Mouse (Mus musculus) 3T3-L1 (cell line): ENCODE results near the gene Cib1.

Source experiments
- DNase-seq: peaks from one replicate; pipeline ENCODE4 v3.0.0-alpha.2; 2015; ENCODE audit warnings: low read depth, low spot score

Cib1 gene

DNA sequence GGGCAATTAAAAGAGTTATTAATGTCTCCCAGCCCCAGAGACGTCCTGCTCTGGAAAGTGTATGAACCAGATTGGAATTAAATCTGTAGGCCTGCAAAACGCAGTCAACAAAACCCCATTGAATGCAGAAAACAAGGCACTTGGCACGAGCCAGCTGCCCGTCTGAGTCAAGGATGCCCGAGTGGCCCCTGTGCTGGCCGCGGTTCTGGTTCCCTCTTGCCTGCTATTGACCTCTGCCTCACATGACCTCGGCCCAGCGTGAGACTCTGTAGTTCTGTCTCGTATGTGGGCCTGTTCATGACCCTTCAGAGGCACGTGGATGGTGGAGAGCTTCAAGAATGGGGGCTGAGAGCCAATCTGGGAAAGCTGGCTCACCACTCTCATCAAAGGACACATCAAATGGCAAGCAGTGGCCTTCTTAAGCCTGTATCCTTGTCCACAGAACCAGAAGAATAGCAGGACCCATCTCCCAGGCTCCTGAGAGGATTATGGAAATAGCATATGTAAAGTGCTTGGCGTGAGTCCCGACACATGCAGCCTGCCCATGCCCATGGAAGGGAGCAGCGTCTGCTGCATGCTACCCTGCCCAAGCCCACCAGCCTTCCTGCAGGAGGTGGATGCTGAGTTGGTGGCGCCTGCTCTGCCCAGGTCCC, 30.6 kb downstream of the Cib1 start:
- no peak for DNase-seq

GRCm38 (mm10) chr7:80200963-80201539, 31.6 kb downstream of the Cib1 start:
- no peak for DNase-seq

DNA sequence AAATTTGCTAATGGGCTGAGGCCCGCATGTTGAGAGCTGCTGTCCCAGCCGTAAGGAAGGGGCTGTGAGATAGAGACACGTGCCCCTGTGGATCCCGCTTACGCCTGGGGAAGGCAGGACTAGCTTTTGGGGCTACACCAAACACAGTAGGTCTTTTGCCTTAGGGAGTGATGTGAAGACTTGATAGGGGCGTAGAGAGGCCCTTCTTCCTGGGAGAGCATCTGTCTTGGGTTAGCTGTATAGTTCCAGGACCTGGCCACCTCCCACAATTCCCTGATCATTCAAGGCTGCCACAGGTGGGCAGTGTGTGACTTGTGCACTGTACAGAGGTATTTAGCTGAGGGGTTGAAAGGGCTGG, 32.0 kb downstream of the Cib1 start:
- DNase-seq = no peak

DNA sequence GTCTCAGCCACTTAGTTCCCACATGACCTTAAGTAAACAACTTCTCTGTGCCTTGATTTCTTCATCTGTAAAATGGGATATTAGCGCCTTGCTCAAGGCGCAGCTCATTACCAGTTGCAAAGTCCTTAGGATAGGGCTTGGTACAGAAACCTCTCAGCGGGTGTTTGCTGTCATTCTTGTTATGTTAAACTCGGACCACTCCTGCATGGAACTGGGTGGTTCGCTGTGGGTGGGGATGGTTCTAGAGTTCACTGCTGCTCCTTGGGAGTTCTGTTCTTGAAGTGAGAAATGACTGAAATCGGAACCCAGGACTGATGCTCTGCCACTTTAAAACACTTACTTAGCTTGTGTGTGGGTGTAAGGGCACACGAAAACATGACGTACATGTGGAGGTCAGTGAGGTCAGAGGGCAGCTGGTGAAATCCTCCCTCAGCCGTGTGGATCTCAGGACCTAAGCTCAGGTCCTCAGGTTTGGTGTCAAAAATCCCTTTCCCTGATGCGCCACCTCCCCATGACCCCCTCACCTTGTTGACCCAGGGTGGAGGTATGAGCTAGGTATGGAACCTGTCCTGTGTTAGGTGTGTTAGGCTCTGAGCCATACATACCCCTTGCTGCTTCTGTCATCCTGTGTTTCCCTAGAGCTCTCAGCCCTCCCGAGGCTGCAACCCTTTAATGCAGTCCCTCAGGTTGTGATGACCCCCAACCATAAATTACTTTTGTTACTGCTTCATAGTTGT, 32.6 kb downstream of the Cib1 start:
- DNase-seq = no peak

DNA sequence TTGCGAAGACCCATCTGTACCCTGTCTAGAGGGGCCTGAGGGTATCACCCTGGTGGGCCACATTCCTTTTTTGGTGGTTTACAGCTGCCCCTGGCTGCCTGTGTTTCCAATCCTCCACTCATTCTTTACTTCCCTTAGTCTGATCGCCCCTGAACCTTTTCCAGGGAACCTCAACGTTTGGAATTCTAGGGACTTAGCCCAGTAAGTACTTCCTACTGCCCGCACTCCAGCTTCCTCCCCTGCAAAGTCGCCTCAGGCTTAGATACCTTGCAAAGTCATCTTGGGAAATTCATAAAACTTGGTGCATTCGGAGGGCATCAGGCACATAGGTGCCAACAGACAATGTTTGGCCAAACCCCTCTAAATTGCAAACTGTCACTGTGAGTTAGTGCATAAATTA, 33.3 kb downstream of the Cib1 start:
- no peak for DNase-seq

DNA sequence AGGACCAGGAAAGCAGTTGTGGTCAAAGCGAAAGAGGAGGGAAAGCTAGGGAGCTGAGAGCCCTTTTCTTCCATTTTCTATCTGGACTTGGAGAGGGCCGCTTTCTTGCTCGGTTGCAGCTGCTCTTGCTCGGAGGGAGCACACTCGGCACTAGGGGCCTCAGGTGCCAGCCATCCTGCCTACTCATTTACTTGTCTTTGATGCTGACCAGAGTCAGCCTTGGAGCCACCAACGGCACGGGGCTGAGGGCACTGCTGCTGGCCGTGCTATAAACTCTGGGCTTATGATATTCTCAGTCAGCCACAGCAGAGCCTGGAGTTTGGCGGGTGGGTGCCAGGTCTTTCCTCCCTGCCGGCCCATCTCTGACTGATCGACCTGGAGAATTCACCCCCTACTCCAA, 33.8 kb downstream of the Cib1 start:
- no peak for DNase-seq

- peak; percentile 75 for DNase-seq
Measured at GRCm38 (mm10) chr7:80197941-80198778, 34.5 kb downstream of the Cib1 start.

DNA sequence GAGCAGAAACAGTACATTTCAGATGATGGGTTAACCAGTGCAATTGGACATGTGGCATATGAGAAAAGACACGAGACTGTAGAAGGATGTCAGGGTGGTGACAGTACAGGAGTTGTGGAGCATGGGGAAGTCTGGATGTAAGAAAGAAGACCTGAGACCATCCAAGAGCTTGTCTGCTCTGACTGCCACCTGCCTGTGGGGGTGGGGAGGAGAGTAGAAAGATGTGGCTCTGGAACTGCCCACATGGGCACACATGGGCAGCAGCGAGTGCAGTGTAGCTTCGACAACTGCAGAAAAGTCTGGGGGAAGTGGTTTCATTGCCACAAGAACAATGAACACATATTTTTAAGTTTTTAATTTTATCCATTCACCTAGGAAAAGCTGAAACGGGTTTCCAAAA, 35.2 kb downstream of the Cib1 start:
- no peak for DNase-seq

- no peak for DNase-seq
Measured at GRCm38 (mm10) chr7:80195576-80196263, 36.9 kb downstream of the Cib1 start.

DNA sequence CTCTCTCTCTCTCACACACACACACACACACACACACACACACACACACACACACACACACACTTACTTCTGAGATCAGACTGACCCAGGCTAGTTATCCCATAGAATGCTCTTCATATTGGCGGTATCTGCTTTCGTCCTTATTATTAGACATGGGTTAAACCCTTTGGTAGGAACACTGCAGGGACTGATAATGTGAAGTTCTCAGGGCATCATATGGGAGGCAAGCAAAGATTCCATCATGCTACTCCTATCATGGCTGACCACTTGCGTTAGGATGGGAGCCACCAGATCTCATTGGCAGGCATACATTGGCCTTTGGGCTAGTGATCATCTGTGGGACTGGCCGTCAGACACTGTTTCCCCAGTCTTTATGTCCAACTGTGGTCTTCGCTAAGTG, 37.5 kb downstream of the Cib1 start:
- DNase-seq = no peak

DNA sequence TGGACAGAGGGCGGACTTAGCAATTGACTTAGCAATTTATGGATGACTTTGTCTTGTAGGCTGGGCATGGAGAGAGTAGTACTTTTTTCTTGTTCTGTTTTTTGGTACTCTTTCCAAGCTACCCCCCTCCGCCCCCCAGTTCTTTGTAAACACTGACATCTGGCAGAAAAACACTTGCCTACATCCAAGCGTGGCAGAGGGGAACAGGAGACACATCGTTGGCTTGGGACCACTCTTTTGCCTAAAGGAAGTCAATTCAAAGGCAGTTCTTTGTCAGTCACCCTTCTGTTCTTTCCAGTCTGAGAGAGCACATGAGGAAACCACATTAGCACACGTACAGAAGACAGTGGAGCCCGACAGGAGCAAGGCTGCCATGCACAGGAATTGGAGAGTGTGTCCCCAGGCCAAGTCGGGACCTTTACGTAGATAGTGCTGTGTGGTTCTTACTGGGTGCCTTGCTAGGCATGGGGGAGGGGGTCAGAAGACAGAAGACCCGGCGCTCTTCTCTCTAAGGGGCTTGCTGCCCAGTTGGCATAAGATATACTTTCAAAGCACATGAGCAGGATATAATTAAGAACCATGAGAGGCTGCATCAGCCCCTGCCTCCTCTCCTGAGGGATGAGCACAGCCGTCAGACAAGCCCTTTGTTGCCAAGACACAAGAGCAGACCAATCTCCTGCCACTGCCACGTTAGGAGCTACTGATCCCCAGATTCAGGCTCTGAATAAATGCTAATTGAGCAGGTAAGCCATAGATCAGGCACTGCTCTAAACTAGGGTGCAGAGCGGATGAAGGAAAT, 38.5 kb downstream of the Cib1 start:
- DNase-seq = no peak

- DNase-seq = peak; percentile 66
Measured at GRCm38 (mm10) chr7:80192226-80193061, 40.2 kb downstream of the Cib1 start.

- no peak for DNase-seq
Measured at GRCm38 (mm10) chr7:80191455-80191854, 41.2 kb downstream of the Cib1 start.

DNA sequence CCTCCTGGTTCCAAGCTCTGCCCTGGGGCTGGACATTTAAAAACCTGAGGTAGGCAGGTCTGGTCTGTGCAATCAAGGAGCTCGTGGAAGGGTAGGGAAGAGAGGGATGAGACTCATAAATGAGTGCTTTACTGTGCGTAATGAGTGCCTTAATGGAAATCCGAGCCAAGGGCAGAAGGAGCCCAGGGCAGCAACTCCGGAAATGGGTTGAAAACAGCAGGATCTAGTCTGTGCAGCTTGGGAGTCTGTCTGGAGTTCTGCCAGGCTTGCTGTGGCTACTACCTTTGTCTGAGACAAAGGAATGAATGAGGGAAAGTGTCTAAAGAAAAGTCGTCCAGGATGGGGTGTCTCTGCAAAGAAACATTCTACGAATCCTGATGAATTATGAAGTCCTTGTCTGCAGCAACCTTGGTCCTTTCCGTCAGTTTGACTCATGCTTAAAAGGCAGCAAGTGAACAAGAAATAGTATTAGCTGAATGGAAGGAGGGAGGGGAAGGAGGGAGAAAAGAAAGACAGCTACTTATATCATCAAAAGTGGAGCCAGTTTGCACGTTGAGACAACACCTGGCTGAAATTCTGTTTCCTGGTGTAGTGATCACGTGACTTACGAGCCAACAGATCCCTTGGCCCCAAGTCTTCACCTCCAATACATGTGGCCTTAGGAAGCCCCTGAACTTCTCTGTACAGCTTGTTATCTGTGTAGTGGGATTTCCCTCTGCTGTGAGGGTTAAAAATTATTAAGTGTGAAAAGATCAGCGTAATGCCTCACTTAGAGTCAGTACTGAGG, 43.3 kb downstream of the Cib1 start:
- no peak for DNase-seq

DNA sequence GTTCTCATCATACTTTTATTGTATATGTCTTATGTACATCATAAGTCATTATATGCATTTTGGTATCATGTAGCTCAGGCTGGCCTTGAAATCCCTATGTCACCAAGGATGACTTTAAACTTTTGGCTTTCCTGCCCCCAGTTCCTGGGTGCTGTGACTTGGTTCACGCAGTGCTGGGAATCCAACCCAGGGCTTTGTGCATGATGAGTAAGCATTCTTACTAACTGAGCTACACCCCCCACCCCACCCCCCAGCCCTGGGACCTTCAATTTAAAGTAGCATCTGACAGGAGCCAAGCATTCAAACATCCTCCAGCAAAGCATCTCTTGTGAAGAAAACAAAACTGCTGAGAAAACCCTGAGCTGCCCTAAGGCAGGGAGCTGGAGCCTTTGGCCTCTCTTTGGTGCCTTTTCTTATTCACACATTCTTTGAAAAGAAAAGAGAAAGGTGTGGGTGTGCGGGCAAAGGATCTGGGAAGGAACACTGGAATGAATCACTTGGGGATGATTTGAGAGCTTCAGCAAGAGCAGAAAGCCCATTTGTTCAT, 44.0 kb downstream of the Cib1 start:
- DNase-seq = no peak

GRCm38 (mm10) chr7:80187501-80187900, 45.1 kb downstream of the Cib1 start:
- DNase-seq = no peak

DNA sequence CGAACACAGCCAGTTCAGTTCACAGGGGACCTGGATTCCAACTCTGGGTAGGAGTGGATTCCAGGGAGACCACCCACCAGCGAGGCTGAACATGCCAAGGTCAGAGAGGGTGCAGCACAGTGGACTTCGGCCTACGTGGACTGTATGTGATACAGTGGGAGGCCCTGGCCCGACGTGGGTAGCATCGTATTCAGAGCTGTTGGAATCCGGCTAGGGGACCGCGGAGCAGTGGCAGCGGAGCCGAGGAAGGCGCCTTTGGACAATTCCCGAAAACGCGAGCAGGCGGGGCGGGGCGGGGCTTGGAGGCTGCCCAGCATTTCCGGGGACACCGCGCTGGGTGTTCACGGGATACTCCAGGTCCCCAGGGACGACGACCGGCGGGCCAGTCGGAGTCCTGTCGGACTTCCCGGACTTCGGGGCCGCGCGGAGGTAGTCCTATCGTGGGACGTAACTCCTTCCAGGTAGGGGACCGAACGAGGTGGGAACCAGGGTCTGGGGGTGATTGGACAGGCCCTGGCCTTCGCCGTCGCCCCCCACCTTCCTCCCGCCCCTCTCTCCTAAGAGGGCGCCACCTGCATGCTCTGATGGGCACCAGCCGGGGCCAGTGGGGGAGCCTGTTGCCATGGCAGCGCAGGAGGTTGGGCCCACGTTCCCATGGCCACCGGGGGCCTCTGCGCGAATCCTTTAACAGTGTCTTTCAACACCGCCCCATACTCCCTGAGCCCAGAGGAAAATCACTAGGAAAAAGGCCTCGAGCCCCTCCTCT, 45.9 kb downstream of the Cib1 start, which contains the start of gene Sema4b:
TSS of gene Sema4b (plus strand) at position 311 of the 766 bp plus-strand sequence.
- no peak for DNase-seq

- no peak for DNase-seq
Measured at GRCm38 (mm10) chr7:80186021-80186420, 46.6 kb downstream of the Cib1 start.
